25 mouse cellular contexts compared by ENCODE assay signal in the genomic region with DNA sequence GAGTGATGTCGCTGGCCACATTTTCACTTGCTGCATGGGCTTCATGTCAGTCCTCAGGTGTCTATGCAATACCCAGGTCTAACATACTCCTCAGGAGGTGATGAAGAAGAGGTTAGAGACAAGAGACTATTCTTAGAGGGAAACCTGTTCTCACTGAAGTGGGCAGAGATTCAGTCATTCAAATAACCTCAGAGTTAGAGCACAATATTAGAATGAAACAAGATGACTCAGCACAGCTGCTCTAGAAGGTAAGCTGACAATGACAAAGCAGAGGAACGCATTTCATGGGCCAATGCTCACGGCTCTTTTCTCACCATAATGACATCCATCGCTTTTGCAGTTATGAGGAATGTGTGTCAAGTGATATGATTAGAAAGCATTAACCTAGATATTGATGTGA.
"Had no signal": no experiment of that assay in that cellular context is flagged by ENCODE, and none has a peak within 500 bp of the region (broad histone marks: within the 10 kb centered on the region; RNA-seq: fewer than 3 reads in every experiment).

No protein-coding gene starts in this region.

- H3K27me3 ChIP-seq: heart, embryonic 13.5 days; heart, embryonic 15.5 days; hindbrain, embryonic 13.5 days; hindbrain, embryonic 15.5 days; limb, embryonic 13.5 days; limb, embryonic 15.5 days; liver, embryonic 12.5 days had no signal

- ATAC-seq: hindbrain, postnatal 0 days; intestine, embryonic 16.5 days; liver, embryonic 12.5 days had no signal

- DNase-seq: gastrocnemius, postnatal 14 days; gastrocnemius, postnatal 36 days; heart, adult 11 months; heart, adult 2 months; heart, postnatal 14 days; heart, postnatal 36 days; kidney, adult 18-20 months; kidney, adult 8-10 months; kidney, postnatal 10 days; kidney, postnatal 25 days; kidney, postnatal 4 days; layer of hippocampus, adult 9-11 months; layer of hippocampus, postnatal 36 days; left cerebral cortex, postnatal 4 days had no signal

- H3K4me2 ChIP-seq: heart, embryonic 11.5 days; heart, embryonic 13.5 days; heart, embryonic 15.5 days; hindbrain, embryonic 13.5 days; hindbrain, embryonic 15.5 days; limb, embryonic 13.5 days; limb, embryonic 15.5 days; liver, embryonic 12.5 days had no signal

- H3K9ac ChIP-seq: heart, embryonic 13.5 days; heart, embryonic 15.5 days; hindbrain, embryonic 13.5 days; hindbrain, embryonic 15.5 days; limb, embryonic 13.5 days; limb, embryonic 15.5 days; liver, embryonic 12.5 days; liver, embryonic 14.5 days had no signal

- H3K27ac ChIP-seq: heart, adult 2 months; heart, embryonic 13.5 days; heart, embryonic 15.5 days; hindbrain, embryonic 13.5 days; hindbrain, embryonic 15.5 days; hindbrain, postnatal 0 days; limb, embryonic 13.5 days; limb, embryonic 15.5 days; liver, embryonic 12.5 days; liver, embryonic 14.5 days had no signal

- H3K4me1 ChIP-seq: heart, embryonic 13.5 days; heart, embryonic 15.5 days; hindbrain, embryonic 13.5 days; hindbrain, embryonic 15.5 days; liver, embryonic 12.5 days had no signal

- H3K9me3 ChIP-seq: heart, embryonic 13.5 days; heart, embryonic 15.5 days; hindbrain, embryonic 13.5 days; hindbrain, embryonic 15.5 days; limb, embryonic 13.5 days; limb, embryonic 15.5 days; liver, embryonic 12.5 days had no signal

- H3K36me3 ChIP-seq: limb, embryonic 13.5 days; limb, embryonic 15.5 days; liver, embryonic 12.5 days had no signal

- H3K4me3 ChIP-seq: heart, adult 2 months; heart, embryonic 13.5 days; heart, embryonic 15.5 days; hindbrain, embryonic 13.5 days; hindbrain, embryonic 15.5 days; limb, embryonic 13.5 days; limb, embryonic 15.5 days; liver, embryonic 12.5 days had no signal
